ENCODE assay signal across 9 mouse cellular contexts in genomic region chr9:119473608-119474164, GRCm38 (mm10).
"Had no signal": no experiment of that assay in that cellular context is flagged by ENCODE, and none has a peak within 500 bp of the region (broad histone marks: within the 10 kb centered on the region; RNA-seq: fewer than 3 reads in every experiment).

No protein-coding gene starts in this region.

- H3K4me1 ChIP-seq: limb, embryonic 13.5 days had no signal

- H3K27me3 ChIP-seq: limb, embryonic 13.5 days; neural tube, embryonic 15.5 days had no signal

- H3K4me2 ChIP-seq: limb, embryonic 13.5 days; midbrain, embryonic 12.5 days; neural tube, embryonic 15.5 days had no signal

- H3K4me3 ChIP-seq: limb, embryonic 13.5 days; midbrain, embryonic 12.5 days; neural tube, embryonic 15.5 days had no signal

- DNase-seq: kidney, postnatal 14 days; left cerebral cortex, postnatal 4 days; lung, adult 18-20 months; right cerebral cortex, postnatal 4 days; thymus, postnatal 36 days had no signal

- H3K9ac ChIP-seq: limb, embryonic 13.5 days; liver, embryonic 14.5 days; midbrain, embryonic 12.5 days; neural tube, embryonic 15.5 days had no signal

- H3K36me3 ChIP-seq: neural tube, embryonic 15.5 days had no signal

- H3K9me3 ChIP-seq: limb, embryonic 13.5 days; midbrain, embryonic 12.5 days; neural tube, embryonic 15.5 days had no signal

- H3K27ac ChIP-seq: limb, embryonic 13.5 days; liver, embryonic 14.5 days; midbrain, embryonic 12.5 days; neural tube, embryonic 15.5 days had no signal
